Mouse (Mus musculus): ENCODE data around the gene Zfp784. TPM values are rescaled to one million over a fixed set of nuclear protein-coding genes. Genes with fewer than 3 reads are reported as not detected.

The Zfp784 gene
- 1 to 10 TPM; 1.7 to 8.9 TPM for polyA plus RNA-seq (2012; fragmentation: generic; extraction: Trizol)

GRCm38 (mm10) chr7:5038109-5038732 is at the start of gene Zfp784:
Gene Zfp784 (minus strand): TSS chr7:5038446.

GRCm38 (mm10) chr7:5080010-5080751 is 41.9 kb upstream of the Zfp784 start, which contains the start of gene Epn1:
Gene Epn1 (plus strand): TSS chr7:5080235.

GRCm38 (mm10) chr7:5061774-5062359 is 23.6 kb upstream of the Zfp784 start, which contains the start of gene U2af2:
Gene U2af2 (plus strand): TSS chr7:5062143.

GRCm38 (mm10) chr7:5051193-5052192 is 13.2 kb upstream of the Zfp784 start, which contains the start of gene Zfp580:
Gene Zfp580 (plus strand): TSS chr7:5051538.

GRCm38 (mm10) chr7:5033818-5034217 is 4.4 kb downstream of the Zfp784 start, which contains the start of gene 4632433K11Rik:
Gene 4632433K11Rik (plus strand): TSS chr7:5034118.

GRCm38 (mm10) chr7:5020000-5020681 is 18.1 kb downstream of the Zfp784 start, which contains the start of the genes Zfp865 and Ccdc106:
Gene Zfp865 (plus strand): TSS chr7:5020376.
Gene Ccdc106 (plus strand): TSS chr7:5020553.

GRCm38 (mm10) chr7:5015118-5016001 is 22.9 kb downstream of the Zfp784 start, which contains the start of gene Gm44973:
Gene Gm44973 (plus strand): TSS chr7:5015496.

GRCm38 (mm10) chr7:5014251-5015117 is 23.8 kb downstream of the Zfp784 start, which contains the start of the genes Zfp524 and Fiz1:
Gene Zfp524 (plus strand): TSS chr7:5014415.
Gene Fiz1 (minus strand): TSS chr7:5014697.

GRCm38 (mm10) chr7:4996003-4996895 is 42.0 kb downstream of the Zfp784 start, which contains the start of gene Zfp579:
Gene Zfp579 (minus strand): TSS chr7:4996158.

Other genes starting within 250 kb of the Zfp784 start
- gene Tmem238, start 248.8 kb downstream of the Zfp784 start, polyA plus RNA-seq (2012; fragmentation: generic; extraction: Trizol), result 10 to 100 TPM in 1 of 2 experiments, 1 to 10 TPM in 1; 9.5 to 53.2 TPM
- gene Rpl28, start 245.6 kb downstream of the Zfp784 start, polyA plus RNA-seq (2012; fragmentation: generic; extraction: Trizol), result over 10,000 TPM in 1 of 2 experiments, 1,000 to 10,000 TPM in 1; 4,560 to 11,128 TPM
- 100 to 1,000 TPM; 315 to 381 TPM for gene Ube2s, start 225.9 kb downstream of the Zfp784 start, polyA plus RNA-seq (2012; fragmentation: generic; extraction: Trizol)
- not detected for gene Shisa7, start 193.8 kb downstream of the Zfp784 start, polyA plus RNA-seq (2012; fragmentation: generic; extraction: Trizol)
- gene Isoc2b, start 168.2 kb downstream of the Zfp784 start, polyA plus RNA-seq (2012; fragmentation: generic; extraction: Trizol), result under 1 TPM; 0.18 to 0.59 TPM
- 1 to 10 TPM; 1.5 to 3.4 TPM for gene Isoc2a, start 161.3 kb downstream of the Zfp784 start, polyA plus RNA-seq (2012; fragmentation: generic; extraction: Trizol)
- gene Gm36210, start 131.9 kb downstream of the Zfp784 start, polyA plus RNA-seq (2012; fragmentation: generic; extraction: Trizol), result under 1 TPM in 1 of 2 experiments, not detected in 1; 0.19 TPM
- gene Zfp628, start 123.2 kb downstream of the Zfp784 start, polyA plus RNA-seq (2012; fragmentation: generic; extraction: Trizol), result 10 to 100 TPM in 1 of 2 experiments, 1 to 10 TPM in 1; 8.1 to 11.7 TPM
- 1 to 10 TPM in 1 of 2 experiments, under 1 TPM in 1; 0.78 to 6.7 TPM for gene Nat14, start 116.4 kb downstream of the Zfp784 start, polyA plus RNA-seq (2012; fragmentation: generic; extraction: Trizol)
- 10 to 100 TPM in 1 of 2 experiments, 1 to 10 TPM in 1; 4.7 to 87.9 TPM for gene Ssc5d, start 112.7 kb downstream of the Zfp784 start, polyA plus RNA-seq (2012; fragmentation: generic; extraction: Trizol)
- under 1 TPM; 0.01 to 0.13 TPM for gene Sbk2, start 74.0 kb downstream of the Zfp784 start, polyA plus RNA-seq (2012; fragmentation: generic; extraction: Trizol)
- under 1 TPM; 0.01 to 0.13 TPM for gene Sbk3, start 67.3 kb downstream of the Zfp784 start, polyA plus RNA-seq (2012; fragmentation: generic; extraction: Trizol)
- 10 to 100 TPM in 1 of 2 experiments, 1 to 10 TPM in 1; 7.9 to 20.1 TPM for gene Zfp579, start 42.3 kb downstream of the Zfp784 start, polyA plus RNA-seq (2012; fragmentation: generic; extraction: Trizol)
- 10 to 100 TPM; 24.7 to 30.2 TPM for gene Zfp524, start 24.0 kb downstream of the Zfp784 start, polyA plus RNA-seq (2012; fragmentation: generic; extraction: Trizol)
- gene Fiz1, start 23.7 kb downstream of the Zfp784 start, polyA plus RNA-seq (2012; fragmentation: generic; extraction: Trizol), result 10 to 100 TPM; 22.6 to 29.6 TPM
- gene Gm44973, start 22.9 kb downstream of the Zfp784 start, polyA plus RNA-seq (2012; fragmentation: generic; extraction: Trizol), result under 1 TPM; 0.14 to 0.17 TPM
- 10 to 100 TPM in 1 of 2 experiments, 1 to 10 TPM in 1; 6.3 to 24.5 TPM for gene Zfp865, start 18.1 kb downstream of the Zfp784 start, polyA plus RNA-seq (2012; fragmentation: generic; extraction: Trizol)
- under 1 TPM; 0.12 to 0.55 TPM for gene Ccdc106, start 17.9 kb downstream of the Zfp784 start, polyA plus RNA-seq (2012; fragmentation: generic; extraction: Trizol)
- not detected for gene 4632433K11Rik, start 4.3 kb downstream of the Zfp784 start, polyA plus RNA-seq (2012; fragmentation: generic; extraction: Trizol)
- 10 to 100 TPM; 26.8 to 46.2 TPM for gene Zfp580, start 13.1 kb upstream of the Zfp784 start, polyA plus RNA-seq (2012; fragmentation: generic; extraction: Trizol)
- gene U2af2, start 23.7 kb upstream of the Zfp784 start, polyA plus RNA-seq (2012; fragmentation: generic; extraction: Trizol), result 100 to 1,000 TPM; 166 to 202 TPM
- 100 to 1,000 TPM; 130 to 144 TPM for gene Epn1, start 41.8 kb upstream of the Zfp784 start, polyA plus RNA-seq (2012; fragmentation: generic; extraction: Trizol)
- gene Rfpl4, start 78.5 kb upstream of the Zfp784 start, polyA plus RNA-seq (2012; fragmentation: generic; extraction: Trizol), result under 1 TPM in 1 of 2 experiments, not detected in 1; 0.06 TPM
- gene Rasl2-9, start 87.5 kb upstream of the Zfp784 start, polyA plus RNA-seq (2012; fragmentation: generic; extraction: Trizol), result under 1 TPM in 1 of 2 experiments, not detected in 1; 0.05 TPM
- gene Vmn1r55, start 111.2 kb upstream of the Zfp784 start, polyA plus RNA-seq (2012; fragmentation: generic; extraction: Trizol), result not detected
- gene Vmn1r56, start 158.3 kb upstream of the Zfp784 start, polyA plus RNA-seq (2012; fragmentation: generic; extraction: Trizol), result not detected
- gene Vmn1r57, start 180.0 kb upstream of the Zfp784 start, polyA plus RNA-seq (2012; fragmentation: generic; extraction: Trizol), result not detected

Measured in C3H10T1/2 (cell line).